Mouse (Mus musculus): ENCODE measurements at regions not wholly inside any gene's neighbourhood (a gene's known extent, or its start where the extent isn't known, plus 50 kb on each side); places are given as distances from the start of the nearest gene placed in this dataset.

GRCm38 (mm10) chr1:186017547-186017946, 99.6 kb downstream of the Lyplal1 start:
- no peak overlapping the region for H3K27ac ChIP-seq (ENCODE audit: low read depth)
- no peak for DNase-seq (ENCODE audit: low spot score)
- no peak for ATAC-seq (ENCODE audit: insufficient read depth, low read depth)
- no peaks in the 10 kb centered on the region for H3K36me3 ChIP-seq (replicated peaks; ENCODE audit: control insufficient read depth, insufficient read depth, low read length)
- H3K4me2 ChIP-seq (ENCODE audit: low read depth, low read length): no peak overlapping the region
- H3K27me3 ChIP-seq (ENCODE audit: control insufficient read depth, insufficient read depth, low read length): no peaks in the 10 kb centered on the region
- 0 out of 2 replicates have a peak, but pooled peaks cover 7% of the 10 kb centered on the region for H3K4me1 ChIP-seq (ENCODE audit: control insufficient read depth, insufficient read depth)
- H3K9me3 ChIP-seq (replicated peaks; ENCODE audit: control insufficient read depth, low read length): no peaks in the 10 kb centered on the region
- no peak overlapping the region for H3K4me3 ChIP-seq (ENCODE audit: low read depth, low read length)
- TF ChIP-seq CTCF (IDR thresholded peaks at IDR 0.05; ENCODE audit: low read depth): no peak
- TF ChIP-seq EP300 (IDR thresholded peaks at IDR 0.05; ENCODE audit: low read depth): no peak
- no peak overlapping the region for H3K9ac ChIP-seq (replicated peaks; ENCODE audit: low read depth, low read length)
- WGBS: 50% methylated on average over 1 of the region's 1 CpGs

DNA sequence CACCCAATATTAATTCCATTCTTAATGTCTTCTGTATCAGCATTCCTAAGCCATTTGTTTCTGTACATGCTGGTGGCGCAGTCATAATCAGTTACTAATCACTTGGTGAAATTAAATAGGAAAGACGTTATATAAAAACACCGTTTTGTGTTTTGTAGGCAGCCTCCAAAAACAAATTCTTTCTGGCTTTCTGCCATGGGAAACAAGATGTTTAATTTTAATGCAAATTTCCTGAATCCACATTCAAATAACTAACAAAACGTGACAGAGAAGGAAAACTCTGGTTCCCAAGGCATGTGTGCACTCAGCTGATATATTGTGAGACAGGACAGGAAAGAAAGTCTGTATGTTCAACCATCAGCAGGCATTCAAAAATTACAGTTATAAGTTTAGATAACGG, 97.6 kb downstream of the Lyplal1 start:
- Histone ChIP-seq H3K4me3 (ENCODE audit: low read depth, low read length) (no peak overlapping the region), H3K27ac (ENCODE audit: low read depth) (no peak overlapping the region), H3K27me3 (ENCODE audit: control insufficient read depth, insufficient read depth, low read length) (no peaks in the 10 kb centered on the region), H3K36me3 (replicated peaks; ENCODE audit: control insufficient read depth, insufficient read depth, low read length) (no peaks in the 10 kb centered on the region), H3K9ac (replicated peaks; ENCODE audit: low read depth, low read length) (no peak overlapping the region), H3K9me3 (replicated peaks; ENCODE audit: control insufficient read depth, low read length) (peaks cover 4% of the 10 kb centered on the region; the same call in 1 of the 2 replicates), H3K4me1 (ENCODE audit: control insufficient read depth, insufficient read depth) (0 out of 2 replicates have a peak, but pooled peaks cover 5% of the 10 kb centered on the region), H3K4me2 (ENCODE audit: low read depth, low read length) (no peak overlapping the region)
- TF ChIP-seq CTCF (IDR thresholded peaks at IDR 0.05; ENCODE audit: low read depth) (no peak), EP300 (IDR thresholded peaks at IDR 0.05; ENCODE audit: low read depth) (no peak)
- DNase-seq (ENCODE audit: low spot score): no peak
- ATAC-seq (ENCODE audit: insufficient read depth, low read depth): no peak
- 81% methylated on average over 5 of the region's 5 CpGs for WGBS

DNA sequence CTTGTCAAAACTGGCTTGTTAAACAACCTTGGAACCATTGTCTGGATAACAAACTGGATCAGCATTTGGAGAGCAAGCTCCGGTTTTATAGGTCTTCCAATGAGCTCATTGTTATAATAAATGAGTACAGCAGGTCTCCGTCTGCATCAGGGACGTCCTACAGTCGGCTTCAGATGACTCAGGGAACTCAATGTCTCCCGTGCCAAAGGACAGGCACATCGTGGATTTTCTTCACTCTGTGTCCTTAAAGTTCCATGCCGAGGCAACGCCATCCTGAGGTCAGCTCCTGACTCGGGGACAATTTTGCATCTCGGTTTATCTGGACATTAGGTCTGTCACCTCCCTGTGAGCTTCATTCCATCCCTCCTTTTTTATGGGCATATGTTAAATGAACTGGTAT, 85.2 kb downstream of the Lyplal1 start:
- Histone ChIP-seq H3K4me3 (ENCODE audit: low read depth, low read length) (no peak overlapping the region), H3K9me3 (replicated peaks; ENCODE audit: control insufficient read depth, low read length) (no peaks in the 10 kb centered on the region), H3K27me3 (ENCODE audit: control insufficient read depth, insufficient read depth, low read length) (no peaks in the 10 kb centered on the region), H3K4me2 (ENCODE audit: low read depth, low read length) (no peak overlapping the region), H3K9ac (replicated peaks; ENCODE audit: low read depth, low read length) (no peak overlapping the region), H3K4me1 (ENCODE audit: control insufficient read depth, insufficient read depth) (no peaks in the 10 kb centered on the region), H3K36me3 (replicated peaks; ENCODE audit: control insufficient read depth, insufficient read depth, low read length) (no peaks in the 10 kb centered on the region), H3K27ac (ENCODE audit: low read depth) (no peak overlapping the region)
- 70% methylated on average over 10 of the region's 10 CpGs for WGBS
- DNase-seq (ENCODE audit: low spot score) (no peak), ATAC-seq (ENCODE audit: insufficient read depth, low read depth) (no peak)
- no peak for TF ChIP-seq EP300 (IDR thresholded peaks at IDR 0.05; ENCODE audit: low read depth)
- TF ChIP-seq CTCF (IDR thresholded peaks at IDR 0.05; ENCODE audit: low read depth): no peak

DNA sequence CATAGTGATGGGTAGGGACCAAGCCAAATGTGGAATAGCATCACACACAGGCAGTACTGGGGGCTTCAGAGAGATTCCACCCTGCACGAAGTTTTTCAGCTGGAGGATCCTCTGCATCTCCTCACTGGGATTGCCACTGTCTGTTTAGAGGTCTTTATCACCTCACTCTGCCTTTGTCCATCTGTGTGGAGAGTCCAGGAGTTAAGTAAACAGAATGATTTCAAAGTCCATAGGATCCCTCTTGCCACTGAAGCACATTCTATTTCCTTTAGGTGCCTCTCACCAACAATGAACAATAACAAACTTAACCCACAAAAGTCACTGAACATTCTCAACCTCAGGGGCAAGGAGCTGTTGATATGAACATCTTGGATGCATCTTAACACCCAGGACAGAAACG, 82.7 kb downstream of the Lyplal1 start:
- DNase-seq (ENCODE audit: low spot score): no peak
- no peak for ATAC-seq (ENCODE audit: insufficient read depth, low read depth)
- 46% methylated on average over 2 of the region's 2 CpGs for WGBS
- Histone ChIP-seq H3K27ac (ENCODE audit: low read depth) (no peak overlapping the region), H3K4me3 (ENCODE audit: low read depth, low read length) (no peak overlapping the region), H3K9me3 (replicated peaks; ENCODE audit: control insufficient read depth, low read length) (no peaks in the 10 kb centered on the region), H3K36me3 (replicated peaks; ENCODE audit: control insufficient read depth, insufficient read depth, low read length) (no peaks in the 10 kb centered on the region), H3K9ac (replicated peaks; ENCODE audit: low read depth, low read length) (no peak overlapping the region), H3K27me3 (ENCODE audit: control insufficient read depth, insufficient read depth, low read length) (no peaks in the 10 kb centered on the region), H3K4me1 (ENCODE audit: control insufficient read depth, insufficient read depth) (no peaks in the 10 kb centered on the region), H3K4me2 (ENCODE audit: low read depth, low read length) (no peak overlapping the region)
- TF ChIP-seq CTCF (IDR thresholded peaks at IDR 0.05; ENCODE audit: low read depth): no peak
- TF ChIP-seq EP300 (IDR thresholded peaks at IDR 0.05; ENCODE audit: low read depth): no peak
